Mouse (Mus musculus): ENCODE measurements around the gene Lrrc1. TPM values are rescaled to one million over a fixed set of nuclear protein-coding genes. Genes with fewer than 3 reads are reported as not detected.

The Lrrc1 gene
- polyA plus RNA-seq, 1 experiment from 2014 or later = 8.7 TPM

DNA sequence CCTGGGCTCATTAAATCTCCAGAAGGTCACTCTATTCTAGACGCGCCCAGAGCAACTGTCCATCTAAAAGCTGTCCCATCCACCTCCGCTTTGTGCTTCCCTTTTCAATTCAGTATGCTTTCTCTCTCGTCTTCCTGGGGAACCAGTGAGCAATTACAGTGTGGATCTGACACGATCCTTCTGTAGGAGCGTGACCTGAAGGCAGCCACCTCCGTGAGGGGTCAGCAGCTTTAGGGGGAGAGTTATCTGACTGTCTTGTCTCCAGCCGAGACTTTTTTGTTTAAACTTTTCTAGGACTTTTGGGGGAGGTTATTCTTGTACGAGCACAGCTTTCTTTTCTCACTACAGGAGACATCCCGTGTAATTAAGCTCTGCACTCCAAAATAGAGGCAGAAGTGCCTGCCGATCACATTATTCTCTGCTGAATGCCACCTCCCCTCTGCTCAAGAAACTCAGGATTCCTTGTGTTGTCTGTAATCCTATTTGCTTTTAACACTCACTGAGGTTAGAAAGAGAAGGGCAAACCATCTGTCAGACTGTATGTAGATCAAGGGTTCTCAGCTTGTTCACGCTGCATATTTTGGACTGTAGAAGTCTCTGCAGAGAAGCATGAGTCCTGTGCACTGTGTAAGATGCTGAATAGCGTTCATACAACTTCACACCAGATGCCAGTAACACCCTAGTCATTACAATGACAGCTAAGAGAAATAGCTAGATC, 24.3 kb upstream of the Lrrc1 start:
- Histone ChIP-seq H3K9ac (no peak overlapping the region), H3K4me3 (no peak overlapping the region), H3K27ac (no peak overlapping the region), H3K36me3 (no peaks in the 10 kb centered on the region), H3K27me3 (no peaks in the 10 kb centered on the region), H3K4me1 (no peaks in the 10 kb centered on the region), H3K9me3 (replicated peaks) (no peaks in the 10 kb centered on the region), H3K4me2 (replicated peaks) (no peak overlapping the region)
- 39% methylated on average over 13 of the region's 13 CpGs for WGBS
- no peak for ATAC-seq (ENCODE audit: low FRiP score)

DNA sequence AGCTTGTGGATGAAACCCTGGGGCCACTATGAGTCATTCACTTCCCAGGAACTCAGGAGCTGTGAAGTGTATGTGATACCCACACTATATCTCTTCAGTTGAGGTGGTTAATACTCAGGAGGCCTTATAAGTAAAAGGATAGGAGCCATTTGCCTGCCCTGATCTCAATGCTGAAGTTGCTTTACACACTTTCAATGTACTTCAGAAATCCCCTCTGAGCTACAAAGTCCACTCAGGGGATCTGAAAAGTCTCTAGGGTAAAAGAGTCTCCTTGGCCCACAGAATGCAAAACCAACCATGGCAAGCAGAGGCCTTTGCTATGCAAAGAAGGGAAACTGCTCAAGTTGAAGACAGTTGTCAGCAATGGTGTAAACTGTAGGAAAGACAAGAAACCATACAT, 17.2 kb upstream of the Lrrc1 start:
- H3K4me1 ChIP-seq = no peaks in the 10 kb centered on the region
- no peak overlapping the region for H3K4me3 ChIP-seq
- H3K27me3 ChIP-seq = no peaks in the 10 kb centered on the region
- no peak overlapping the region for H3K4me2 ChIP-seq (replicated peaks)
- no peaks in the 10 kb centered on the region for H3K36me3 ChIP-seq
- H3K9me3 ChIP-seq (replicated peaks) = 0 out of 2 replicates have a peak, but pooled peaks cover 6% of the 10 kb centered on the region
- H3K27ac ChIP-seq = no peak overlapping the region
- no peak overlapping the region for H3K9ac ChIP-seq
- ATAC-seq (ENCODE audit: low FRiP score) = no peak

DNA sequence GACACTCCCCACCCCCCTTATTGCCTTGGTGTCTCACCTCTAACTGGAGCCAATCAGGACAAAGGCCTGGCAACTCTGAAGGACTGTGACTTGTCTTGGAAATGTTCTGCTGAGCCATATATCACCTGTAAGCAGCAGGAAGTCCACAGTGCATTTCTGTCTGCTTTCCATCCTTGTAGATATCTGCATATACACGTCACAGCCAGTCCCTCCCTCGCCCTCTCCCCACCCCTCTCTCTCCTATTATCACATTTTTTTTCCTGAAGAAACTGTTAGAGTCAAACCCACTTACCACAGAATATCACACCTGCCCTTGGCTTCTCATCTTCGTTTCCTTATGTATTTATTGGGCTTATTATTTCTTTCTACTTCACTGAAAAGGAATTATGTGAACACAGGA, 13.3 kb upstream of the Lrrc1 start:
- Histone ChIP-seq H3K27ac (no peak overlapping the region), H3K9me3 (replicated peaks) (0 out of 2 replicates have a peak, but pooled peaks cover 6% of the 10 kb centered on the region), H3K4me3 (no peak overlapping the region), H3K4me2 (replicated peaks) (no peak overlapping the region), H3K36me3 (no peaks in the 10 kb centered on the region), H3K4me1 (no peaks in the 10 kb centered on the region), H3K9ac (no peak overlapping the region), H3K27me3 (no peaks in the 10 kb centered on the region)
- ATAC-seq (ENCODE audit: low FRiP score) = no peak
- 80% methylated on average over 3 of the region's 3 CpGs for WGBS

DNA sequence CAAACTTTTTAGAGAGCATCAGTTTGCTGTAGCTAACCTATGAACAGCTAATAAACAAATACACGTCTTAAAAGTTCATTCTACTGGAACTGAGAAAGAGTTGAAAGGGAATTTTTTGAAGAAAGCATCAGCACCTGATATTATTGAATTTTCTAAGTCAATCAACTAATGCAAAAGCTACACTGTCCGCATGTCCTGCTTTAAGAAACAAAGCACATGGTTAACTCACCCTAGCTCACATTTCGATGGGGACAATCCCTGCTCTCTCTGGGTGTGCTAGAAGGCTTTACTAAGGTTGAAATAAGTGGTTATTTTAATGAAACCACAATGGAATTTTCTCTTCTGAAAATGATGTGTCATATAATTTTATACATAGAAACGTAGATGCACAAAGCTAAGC, 12.5 kb upstream of the Lrrc1 start:
- H3K4me3 ChIP-seq = no peak overlapping the region
- ATAC-seq (ENCODE audit: low FRiP score) = no peak

DNA sequence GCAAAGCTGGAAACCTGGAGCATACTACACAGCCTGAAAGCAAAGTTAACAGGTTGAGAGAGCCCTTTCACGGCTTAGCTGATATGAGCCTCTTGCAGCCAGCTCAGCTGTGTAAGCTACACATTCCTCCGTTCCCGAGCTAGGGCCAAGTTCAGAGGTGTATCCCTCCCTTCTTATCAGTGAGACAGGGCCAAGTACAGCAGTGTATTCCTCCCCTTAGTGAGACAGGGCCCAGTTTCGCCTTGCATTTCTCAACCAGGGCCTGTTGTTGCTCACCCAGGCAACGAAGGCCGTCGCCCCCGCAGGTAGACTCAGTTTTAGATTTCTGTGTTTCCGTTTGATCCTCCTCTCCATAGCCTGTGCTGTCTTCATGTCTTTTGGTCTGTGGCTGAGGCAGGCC, 11.8 kb upstream of the Lrrc1 start:
- H3K4me3 ChIP-seq = no peak overlapping the region
- H3K9me3 ChIP-seq (replicated peaks) = no peaks in the 10 kb centered on the region
- H3K4me2 ChIP-seq (replicated peaks) = no peak overlapping the region
- no peak overlapping the region for H3K27ac ChIP-seq
- 88% methylated on average over 9 of the region's 9 CpGs for WGBS
- no peaks in the 10 kb centered on the region for H3K27me3 ChIP-seq
- H3K9ac ChIP-seq = no peak overlapping the region
- H3K36me3 ChIP-seq = no peaks in the 10 kb centered on the region
- no peak for ATAC-seq (ENCODE audit: low FRiP score)
- no peaks in the 10 kb centered on the region for H3K4me1 ChIP-seq

More for the DNA sequence above, 12.5 kb upstream of the Lrrc1 start:
- H3K36me3 ChIP-seq = no peaks in the 10 kb centered on the region
- no peaks in the 10 kb centered on the region for H3K27me3 ChIP-seq
- H3K9me3 ChIP-seq (replicated peaks) = 0 out of 2 replicates have a peak, but pooled peaks cover 3% of the 10 kb centered on the region
- 89% methylated on average over 4 of the region's 4 CpGs for WGBS
- no peak overlapping the region for H3K9ac ChIP-seq
- H3K27ac ChIP-seq = no peak overlapping the region
- H3K4me1 ChIP-seq = no peaks in the 10 kb centered on the region
- no peak overlapping the region for H3K4me2 ChIP-seq (replicated peaks)

DNA sequence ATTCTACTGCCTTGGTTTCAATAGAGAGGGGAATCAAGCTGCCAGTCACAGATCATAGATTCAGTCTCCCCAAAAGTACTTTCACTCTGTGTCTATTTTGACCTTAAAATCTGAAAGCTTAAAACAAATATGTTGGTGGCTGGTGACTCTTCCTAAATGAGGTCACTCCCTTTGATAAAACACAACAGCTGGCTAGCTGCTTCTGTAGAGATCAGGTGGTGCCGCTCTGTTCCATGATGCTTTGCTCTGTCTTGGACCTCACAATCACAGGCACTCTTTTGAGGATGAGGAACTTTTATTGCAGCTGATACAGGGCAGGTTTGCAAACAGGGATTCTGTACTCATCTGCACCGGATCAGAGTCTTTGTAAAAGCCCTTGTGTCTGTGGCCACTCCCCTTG, 8.8 kb upstream of the Lrrc1 start:
- H3K27ac ChIP-seq = no peak overlapping the region
- H3K4me3 ChIP-seq = no peak overlapping the region
- H3K4me1 ChIP-seq = no peaks in the 10 kb centered on the region
- no peak overlapping the region for H3K9ac ChIP-seq
- H3K9me3 ChIP-seq (replicated peaks) = no peaks in the 10 kb centered on the region
- H3K4me2 ChIP-seq (replicated peaks) = no peak overlapping the region
- WGBS = 72% methylated on average over 2 of the region's 2 CpGs
- H3K36me3 ChIP-seq = no peaks in the 10 kb centered on the region
- no peak for ATAC-seq (ENCODE audit: low FRiP score)
- no peaks in the 10 kb centered on the region for H3K27me3 ChIP-seq

DNA sequence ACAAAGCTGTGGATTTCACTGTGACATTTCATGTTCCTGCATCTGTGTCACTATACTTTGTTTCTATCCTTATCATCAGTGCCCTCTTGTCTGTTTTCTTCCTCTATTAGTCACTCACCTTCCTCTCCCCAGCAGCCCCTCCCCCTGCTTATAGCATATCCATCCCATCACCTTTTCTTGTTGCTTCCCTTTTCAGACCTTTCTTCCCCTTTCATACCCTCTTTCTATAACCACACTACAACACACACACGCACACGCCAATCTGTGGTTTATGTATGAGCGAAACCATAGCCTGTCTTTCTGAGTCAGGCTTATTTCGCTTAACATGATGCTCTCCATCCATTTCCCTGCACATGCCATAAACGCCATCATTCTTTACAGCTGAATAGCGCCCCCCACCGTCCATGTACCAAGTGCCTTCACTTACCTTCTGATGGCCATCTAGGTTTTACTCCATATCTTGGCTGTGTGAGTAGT, 6.4 kb upstream of the Lrrc1 start:
- 67% methylated on average over 7 of the region's 7 CpGs for WGBS
- Histone ChIP-seq H3K4me3 (no peak overlapping the region), H3K27ac (no peak overlapping the region), H3K9me3 (replicated peaks) (no peaks in the 10 kb centered on the region), H3K36me3 (no peaks in the 10 kb centered on the region), H3K9ac (no peak overlapping the region), H3K4me2 (replicated peaks) (no peak overlapping the region), H3K27me3 (no peaks in the 10 kb centered on the region), H3K4me1 (no peaks in the 10 kb centered on the region)
- ATAC-seq (ENCODE audit: low FRiP score) = no peak

DNA sequence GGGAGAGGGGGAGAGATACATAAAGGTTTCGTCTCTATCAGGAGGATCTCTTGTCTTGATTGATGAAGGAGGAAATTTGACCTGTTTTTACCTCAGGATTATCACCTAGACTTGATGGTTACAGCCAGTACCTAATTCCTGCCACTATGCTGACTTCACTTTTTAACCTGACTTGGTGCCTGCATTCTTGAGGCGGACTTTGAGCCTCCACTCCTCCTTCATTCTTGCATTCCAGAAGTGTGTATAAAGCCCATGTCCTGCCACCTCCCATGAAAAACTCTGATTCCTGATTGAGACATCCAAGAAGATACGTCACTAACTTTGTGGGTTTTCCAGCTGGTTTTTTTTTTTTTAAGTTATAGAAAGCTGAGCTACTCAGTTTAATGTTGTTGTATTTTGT, 1.3 kb upstream of the Lrrc1 start:
- Histone ChIP-seq H3K4me3 (no peak overlapping the region), H3K4me2 (replicated peaks) (no peak overlapping the region; the same call in 1 of the 2 replicates), H3K9ac (no peak overlapping the region), H3K27ac (no peak overlapping the region), H3K4me1 (peaks cover 14% of the 10 kb centered on the region), H3K27me3 (no peaks in the 10 kb centered on the region), H3K36me3 (no peaks in the 10 kb centered on the region), H3K9me3 (replicated peaks) (no peaks in the 10 kb centered on the region)
- WGBS = 58% methylated on average over 3 of the region's 3 CpGs
- no peak for ATAC-seq (ENCODE audit: low FRiP score)

DNA sequence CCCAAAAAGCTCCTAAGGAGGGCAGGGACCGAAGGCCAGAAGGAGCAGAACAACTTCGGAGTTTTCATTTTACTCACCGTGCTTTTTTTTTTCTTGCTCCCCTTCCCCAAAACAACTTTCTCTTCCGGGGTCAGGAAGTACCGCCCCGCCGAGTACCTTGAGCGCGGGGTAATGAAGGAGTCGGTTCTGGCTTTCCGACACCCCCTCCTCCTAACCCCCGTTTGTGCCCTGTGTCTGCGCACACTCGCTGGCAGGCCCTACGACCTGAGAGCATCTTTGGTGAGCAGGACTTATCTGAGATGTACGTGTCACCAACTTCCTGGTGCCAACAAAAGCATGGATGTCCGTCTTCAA, 375 bp upstream of the Lrrc1 start:
- Histone ChIP-seq H3K27ac (no peak overlapping the region), H3K9ac (peak overlapping the region; percentile 79), H3K4me3 (peak overlapping the region; percentile 73), H3K36me3 (no peaks in the 10 kb centered on the region), H3K27me3 (no peaks in the 10 kb centered on the region), H3K4me2 (replicated peaks) (peak overlapping the region; percentile 94), H3K4me1 (peaks cover 14% of the 10 kb centered on the region), H3K9me3 (replicated peaks) (no peaks in the 10 kb centered on the region)
- ATAC-seq (ENCODE audit: low FRiP score) = peak; percentile 64
- WGBS = under 1% methylated on average over 17 of the region's 17 CpGs

DNA sequence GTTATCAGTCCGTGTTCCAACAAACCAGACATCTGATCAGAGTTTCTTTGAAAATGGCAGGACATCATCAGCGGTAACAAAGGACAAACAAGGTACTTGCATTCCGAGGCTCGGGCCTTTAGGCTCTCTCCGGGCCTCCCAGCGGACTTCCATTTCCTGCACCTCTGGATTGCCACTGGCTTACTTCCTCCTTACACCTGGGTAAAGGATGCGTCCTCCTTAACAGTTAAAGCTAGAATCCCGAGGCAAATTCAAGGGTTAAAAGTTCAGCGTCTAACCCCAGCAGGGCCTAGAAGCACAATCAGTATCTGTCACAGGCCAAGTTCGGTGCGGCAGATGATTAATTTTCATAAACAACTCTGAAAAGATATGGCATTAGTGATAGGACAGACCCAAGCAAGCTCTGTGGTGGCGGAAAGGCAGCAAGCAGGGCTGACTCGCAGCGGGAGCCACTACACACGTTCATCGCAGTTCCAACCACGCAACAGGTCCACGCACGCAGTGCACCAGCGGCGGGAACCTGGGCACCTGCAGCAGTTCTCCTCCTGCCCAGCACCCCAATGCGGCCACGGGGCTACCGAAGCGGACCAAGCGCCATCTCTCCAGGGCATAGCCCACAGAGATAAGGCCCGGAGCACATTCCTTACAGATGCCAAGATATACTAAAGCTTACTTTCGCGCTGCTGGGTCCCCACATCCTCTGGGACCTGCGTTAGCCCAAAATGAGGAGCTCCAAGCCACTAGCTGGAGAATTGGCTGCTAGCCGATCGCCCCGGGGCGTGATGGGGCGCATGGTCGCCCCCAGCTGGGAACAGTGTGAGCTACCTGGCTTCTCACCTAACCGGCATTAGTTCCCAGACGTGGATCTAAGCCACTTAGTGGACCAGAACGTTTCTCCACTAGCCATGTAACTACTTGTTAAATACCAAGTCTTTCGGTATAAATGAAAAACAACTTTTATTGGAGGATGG, 1.0 kb downstream of the Lrrc1 start:
- 1% methylated on average over 40 of the region's 40 CpGs for WGBS
- Histone ChIP-seq H3K4me1 (peaks cover 14% of the 10 kb centered on the region), H3K27me3 (no peaks in the 10 kb centered on the region), H3K4me2 (replicated peaks) (peak overlapping the region; percentile 94), H3K4me3 (peak overlapping the region; percentile 73), H3K36me3 (no peaks in the 10 kb centered on the region), H3K27ac (no peak overlapping the region), H3K9ac (peak overlapping the region; percentile 79), H3K9me3 (replicated peaks) (no peaks in the 10 kb centered on the region)
- peak; percentile 30 for ATAC-seq (ENCODE audit: low FRiP score)

DNA sequence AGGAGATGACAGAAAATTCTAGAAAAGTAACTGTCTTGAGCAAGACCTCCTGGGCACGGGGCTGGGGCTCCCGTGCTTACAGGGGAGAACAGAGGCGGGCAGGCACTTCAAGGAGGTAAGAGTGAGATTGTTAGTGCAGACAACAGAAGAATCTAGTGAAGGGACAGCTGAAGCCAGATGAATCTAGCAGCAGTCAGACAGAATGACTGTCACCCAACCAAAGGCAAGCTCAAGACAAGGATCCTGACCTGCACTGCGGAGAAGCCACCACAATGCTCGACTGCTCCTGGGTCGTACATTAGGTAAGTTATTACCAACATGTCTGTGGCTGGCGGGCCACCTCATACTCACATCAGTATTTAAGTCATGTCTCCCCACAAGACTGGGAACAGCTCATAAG, 3.1 kb downstream of the Lrrc1 start:
- Histone ChIP-seq H3K27me3 (no peaks in the 10 kb centered on the region), H3K9ac (no peak overlapping the region), H3K4me2 (replicated peaks) (no peak overlapping the region), H3K9me3 (replicated peaks) (no peaks in the 10 kb centered on the region), H3K27ac (no peak overlapping the region), H3K4me1 (peaks cover 14% of the 10 kb centered on the region), H3K36me3 (no peaks in the 10 kb centered on the region), H3K4me3 (no peak overlapping the region)
- ATAC-seq (ENCODE audit: low FRiP score) = no peak
- WGBS = 93% methylated on average over 7 of the region's 7 CpGs

DNA sequence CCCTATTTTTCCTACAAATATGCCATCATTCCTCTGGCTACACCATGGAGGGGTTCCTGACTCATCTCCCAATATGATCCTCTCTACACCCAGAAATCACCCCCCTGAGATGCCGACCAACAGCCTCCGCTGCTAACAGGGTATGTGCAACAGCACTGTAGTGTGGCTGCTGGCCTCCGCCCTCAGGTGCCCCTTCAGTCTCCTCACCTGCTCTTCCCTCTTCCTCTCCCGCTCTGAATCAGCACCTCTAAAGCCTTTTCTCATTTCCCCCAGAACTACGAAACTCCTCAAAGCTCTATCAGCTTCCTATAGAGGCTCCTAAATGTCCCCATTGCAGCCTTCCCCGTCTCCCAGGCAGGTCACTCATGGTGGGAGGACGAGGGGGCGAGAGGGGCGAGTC, 5.4 kb downstream of the Lrrc1 start:
- Histone ChIP-seq H3K27me3 (no peaks in the 10 kb centered on the region), H3K4me2 (replicated peaks) (no peak overlapping the region), H3K36me3 (no peaks in the 10 kb centered on the region), H3K4me1 (peaks cover 23% of the 10 kb centered on the region), H3K4me3 (no peak overlapping the region), H3K27ac (no peak overlapping the region), H3K9ac (no peak overlapping the region), H3K9me3 (replicated peaks) (no peaks in the 10 kb centered on the region)
- ATAC-seq (ENCODE audit: low FRiP score) = no peak
- WGBS = 90% methylated on average over 9 of the region's 9 CpGs
